Mouse (Mus musculus): ENCODE results near the gene Cmss1. TPM values are rescaled to one million over a fixed set of nuclear protein-coding genes. Genes with fewer than 3 reads are reported as not detected.

The Cmss1 gene
- polyA plus RNA-seq, 2 experiments, result 6.0 to 23.0 TPM

GRCm38 (mm10) chr16:57433173-57433572 is 173.5 kb downstream of the Cmss1 start:
- H3K27ac ChIP-seq, result no peak overlapping the region
- H3K4me2 ChIP-seq (ENCODE audit: low read depth), result no peak overlapping the region
- ATAC-seq (ENCODE audit: insufficient read depth) (no peak), DNase-seq (ENCODE audit: low read depth in 3 of 3, low spot score in 3 of 3) (no peak)
- H3K4me1 ChIP-seq (replicated peaks; ENCODE audit: control insufficient read depth in 2 of 2, insufficient read depth in 2 of 2, low read length in 1 of 2), result no peaks in the 10 kb centered on the region; a peak in 1 of 4 replicates
- no peaks in the 10 kb centered on the region for H3K27me3 ChIP-seq (ENCODE audit: control insufficient read depth, insufficient read depth, low read length)
- no peaks in the 10 kb centered on the region for H3K36me3 ChIP-seq (replicated peaks; ENCODE audit: control insufficient read depth, insufficient read depth, low read depth)
- TF ChIP-seq CTCF (IDR thresholded peaks at IDR 0.05; ENCODE audit: low read depth), result no peak
- no peak for TF ChIP-seq EP300 (IDR thresholded peaks at IDR 0.05; ENCODE audit: low read depth)
- H3K9me3 ChIP-seq (ENCODE audit: control insufficient read depth, low read length), result no peaks in the 10 kb centered on the region
- H3K4me3 ChIP-seq (ENCODE audit: insufficient read depth in 1 of 2, low read depth in 2 of 2, low read length in 2 of 2), result no peak overlapping the region
- 47% methylated on average over 4 of the region's 4 CpGs for WGBS (ENCODE audit: insufficient replicate concordance)
- H3K9ac ChIP-seq (replicated peaks), result no peak overlapping the region

- Histone ChIP-seq H3K4me3 (ENCODE audit: insufficient read depth in 1 of 2, low read depth in 2 of 2, low read length in 2 of 2) (no peak overlapping the region), H3K36me3 (replicated peaks; ENCODE audit: control insufficient read depth, insufficient read depth, low read depth) (no peaks in the 10 kb centered on the region), H3K9ac (replicated peaks) (no peak overlapping the region), H3K27ac (no peak overlapping the region), H3K27me3 (ENCODE audit: control insufficient read depth, insufficient read depth, low read length) (no peaks in the 10 kb centered on the region), H3K4me1 (replicated peaks; ENCODE audit: control insufficient read depth in 2 of 2, insufficient read depth in 2 of 2, low read length in 1 of 2) (no peaks in the 10 kb centered on the region; a peak in 1 of 4 replicates), H3K4me2 (ENCODE audit: low read depth) (no peak overlapping the region), H3K9me3 (ENCODE audit: control insufficient read depth, low read length) (no peaks in the 10 kb centered on the region)
- WGBS (ENCODE audit: insufficient replicate concordance), result 54% methylated on average over 3 of the region's 3 CpGs
- TF ChIP-seq EP300 (IDR thresholded peaks at IDR 0.05; ENCODE audit: low read depth) (no peak), CTCF (IDR thresholded peaks at IDR 0.05; ENCODE audit: low read depth) (no peak)
- ATAC-seq (ENCODE audit: insufficient read depth) (no peak), DNase-seq (ENCODE audit: low read depth in 3 of 3, low spot score in 3 of 3) (no peak)
Observed at GRCm38 (mm10) chr16:57431294-57431693, 175.4 kb downstream of the Cmss1 start.

- no peak for ATAC-seq (ENCODE audit: insufficient read depth)
- WGBS (ENCODE audit: insufficient replicate concordance), result 72% methylated on average over 5 of the region's 5 CpGs
Observed at GRCm38 (mm10) chr16:57428977-57429376, 177.7 kb downstream of the Cmss1 start.

GRCm38 (mm10) chr16:57427516-57428285 is 179.0 kb downstream of the Cmss1 start:
- no peak overlapping the region for H3K9ac ChIP-seq (replicated peaks)
- no peak overlapping the region for H3K27ac ChIP-seq
- H3K4me2 ChIP-seq (ENCODE audit: low read depth), result no peak overlapping the region
- H3K9me3 ChIP-seq (ENCODE audit: control insufficient read depth, low read length), result no peaks in the 10 kb centered on the region
- no peaks in the 10 kb centered on the region for H3K36me3 ChIP-seq (replicated peaks; ENCODE audit: control insufficient read depth, insufficient read depth, low read depth)
- DNase-seq (ENCODE audit: low read depth in 3 of 3, low spot score in 3 of 3) (no peak), ATAC-seq (ENCODE audit: insufficient read depth) (no peak)
- no peak overlapping the region for H3K4me3 ChIP-seq (ENCODE audit: insufficient read depth in 1 of 2, low read depth in 2 of 2, low read length in 2 of 2)
- 66% methylated on average over 7 of the region's 7 CpGs for WGBS (ENCODE audit: insufficient replicate concordance)
- H3K27me3 ChIP-seq (ENCODE audit: control insufficient read depth, insufficient read depth, low read length), result no peaks in the 10 kb centered on the region
- no peaks in the 10 kb centered on the region; a peak in 1 of 4 replicates for H3K4me1 ChIP-seq (replicated peaks; ENCODE audit: control insufficient read depth in 2 of 2, insufficient read depth in 2 of 2, low read length in 1 of 2)
- TF ChIP-seq EP300 (IDR thresholded peaks at IDR 0.05; ENCODE audit: low read depth), result no peak
- TF ChIP-seq CTCF (IDR thresholded peaks at IDR 0.05; ENCODE audit: low read depth), result no peak

More at GRCm38 (mm10) chr16:57428977-57429376, 177.7 kb downstream of the Cmss1 start:
- no peaks in the 10 kb centered on the region for H3K9me3 ChIP-seq (ENCODE audit: control insufficient read depth, low read length)
- no peaks in the 10 kb centered on the region for H3K36me3 ChIP-seq (replicated peaks; ENCODE audit: control insufficient read depth, insufficient read depth, low read depth)
- H3K4me1 ChIP-seq (replicated peaks; ENCODE audit: control insufficient read depth in 2 of 2, insufficient read depth in 2 of 2, low read length in 1 of 2), result no peaks in the 10 kb centered on the region; a peak in 1 of 4 replicates
- H3K9ac ChIP-seq (replicated peaks), result no peak overlapping the region
- no peak for DNase-seq (ENCODE audit: low read depth in 3 of 3, low spot score in 3 of 3)
- no peak overlapping the region for H3K4me3 ChIP-seq (ENCODE audit: insufficient read depth in 1 of 2, low read depth in 2 of 2, low read length in 2 of 2)
- H3K4me2 ChIP-seq (ENCODE audit: low read depth), result no peak overlapping the region
- H3K27ac ChIP-seq, result no peak overlapping the region
- H3K27me3 ChIP-seq (ENCODE audit: control insufficient read depth, insufficient read depth, low read length), result no peaks in the 10 kb centered on the region
- TF ChIP-seq EP300 (IDR thresholded peaks at IDR 0.05; ENCODE audit: low read depth) (no peak), CTCF (IDR thresholded peaks at IDR 0.05; ENCODE audit: low read depth) (no peak)

- ATAC-seq (ENCODE audit: insufficient read depth), result no peak
- TF ChIP-seq CTCF (IDR thresholded peaks at IDR 0.05; ENCODE audit: low read depth), result no peak
- TF ChIP-seq EP300 (IDR thresholded peaks at IDR 0.05; ENCODE audit: low read depth), result no peak
Observed at GRCm38 (mm10) chr16:57426680-57427079, 180.0 kb downstream of the Cmss1 start.

More at GRCm38 (mm10) chr16:57426680-57427079, 180.0 kb downstream of the Cmss1 start:
- Histone ChIP-seq H3K4me2 (ENCODE audit: low read depth) (no peak overlapping the region), H3K27me3 (ENCODE audit: control insufficient read depth, insufficient read depth, low read length) (no peaks in the 10 kb centered on the region), H3K36me3 (replicated peaks; ENCODE audit: control insufficient read depth, insufficient read depth, low read depth) (no peaks in the 10 kb centered on the region), H3K4me3 (ENCODE audit: insufficient read depth in 1 of 2, low read depth in 2 of 2, low read length in 2 of 2) (no peak overlapping the region), H3K9me3 (ENCODE audit: control insufficient read depth, low read length) (no peaks in the 10 kb centered on the region), H3K27ac (no peak overlapping the region), H3K9ac (replicated peaks) (no peak overlapping the region), H3K4me1 (replicated peaks; ENCODE audit: control insufficient read depth in 2 of 2, insufficient read depth in 2 of 2, low read length in 1 of 2) (no peaks in the 10 kb centered on the region; a peak in 1 of 4 replicates)
- 71% methylated on average over 10 of the region's 10 CpGs for WGBS (ENCODE audit: insufficient replicate concordance)
- no peak for DNase-seq (ENCODE audit: low read depth in 3 of 3, low spot score in 3 of 3)
